Mouse (Mus musculus) CH12.LX (cell line): ENCODE results near the gene B4galt1.

Experiments used
- CTCF ChIP-seq, 2 experiments: IDR thresholded peaks in 1 of 2; conservative IDR thresholded peaks in 1 of 2; 2 replicates each; pipeline ENCODE4 v1.5.1; 2011 to 2012; ENCODE audit warnings: low read depth in 2 of 2, low read length in 2 of 2, improper control_type of control experiment in 1 of 2, inconsistent platforms in 1 of 2, mild to moderate bottlenecking in 1 of 2, moderate library complexity in 1 of 2
- GABPA ChIP-seq: IDR thresholded peaks from 2 replicates; pipeline ENCODE4 v1.6.1; 2012; ENCODE audit warnings: low read depth, low read length, improper control_type of control experiment, inconsistent platforms; ENCODE audit not compliant: insufficient replicate concordance
- KAT2A ChIP-seq: IDR thresholded peaks from 2 replicates; pipeline ENCODE4 v1.6.1; 2012; ENCODE audit warnings: low read length, improper control_type of control experiment, inconsistent platforms; ENCODE audit not compliant: insufficient replicate concordance
- MAFK ChIP-seq: IDR thresholded peaks from 2 replicates; pipeline ENCODE4 v1.6.1; 2011; ENCODE audit warnings: low read length, improper control_type of control experiment; ENCODE audit not compliant: insufficient replicate concordance
- MXI1 ChIP-seq: IDR thresholded peaks from 2 replicates; pipeline ENCODE4 v1.6.1; 2011; ENCODE audit warnings: mild to moderate bottlenecking, low read depth, low read length, improper control_type of control experiment
- POLR2AphosphoS2 ChIP-seq: IDR thresholded peaks from 2 replicates; pipeline ENCODE4 v1.6.1; 2011; ENCODE audit warnings: low read depth, low read length, improper control_type of control experiment
- SIN3A ChIP-seq: IDR thresholded peaks from 2 replicates; pipeline ENCODE4 v1.6.1; 2012; ENCODE audit warnings: low read length, improper control_type of control experiment, inconsistent platforms
- USF1 ChIP-seq: IDR thresholded peaks from 2 replicates; pipeline ENCODE4 v1.6.1; 2014; ENCODE audit warnings: low read depth, mild to moderate bottlenecking, inconsistent platforms, low read length, improper control_type of control experiment
- ZC3H11A ChIP-seq: IDR thresholded peaks from 2 replicates; pipeline ENCODE4 v1.6.1; 2012; ENCODE audit warnings: low read depth, mild to moderate bottlenecking, inconsistent platforms, low read length, improper control_type of control experiment

DNA sequence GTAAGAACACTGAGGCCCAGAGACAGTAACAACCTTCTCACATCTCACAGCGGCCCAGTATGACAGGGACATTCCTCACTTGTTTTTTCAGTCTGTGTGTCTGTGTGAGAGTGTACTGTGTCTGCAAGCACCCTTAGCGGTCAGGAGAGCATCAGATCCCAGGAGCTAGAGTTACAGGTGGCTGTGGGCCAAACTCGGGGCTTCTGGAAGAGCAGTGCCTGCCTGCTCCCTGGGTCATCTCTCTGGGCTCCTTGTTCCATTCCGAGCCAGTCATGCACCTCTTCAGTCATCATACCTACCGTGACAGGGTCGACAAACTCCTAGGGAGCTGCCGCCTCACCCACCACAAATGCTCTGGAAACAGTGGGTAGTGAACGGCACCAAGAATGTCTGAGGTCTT is 10.1 kb downstream of the B4galt1 start:
- TF ChIP-seq POLR2AphosphoS2 (no peak), CTCF (conservative IDR thresholded peaks at IDR 0.05 in 1 of 2, IDR thresholded peaks at IDR 0.05 in 1 of 2; ENCODE audit: low read depth in 2 of 2, low read length in 2 of 2) (no peak), ZC3H11A (no peak), USF1 (no peak), MAFK (no peak), GABPA (no peak), KAT2A (no peak), MXI1 (no peak), SIN3A (no peak)
